Mouse (Mus musculus): ENCODE results near the gene Tbx15. TPM values are rescaled to one million over a fixed set of nuclear protein-coding genes. Genes with fewer than 3 reads are reported as not detected.

Gene Tbx15
- polyA plus RNA-seq, 1 experiment from 2014 or later = 26.5 TPM

Small RNAs within 50 kb of the gene (microRNA-seq; reads per million reads assigned to microRNA genes)
- not detected for gene Mir6481

Other genes with a start within 250 kb of the Tbx15 start
- gene Wars2, start 99.3 kb upstream of the Tbx15 start, polyA plus RNA-seq (2016; fragmentation: Nextera tagmentation; extraction: Ambion mirVana) = 6.7 and 8.3 TPM in 2 replicates